Mouse (Mus musculus) heart, adult 2 months (tissue): ENCODE measurements around the gene Gsdma2.

ENCODE experiments used
- CTCF ChIP-seq: fragments of 200-600 bp; IDR thresholded peaks from 2 replicates; pipeline ENCODE4 v1.8.1; 2022; ENCODE audit warnings: antibody characterized with exemption, mild to moderate bottlenecking, moderate library complexity
- EP300 ChIP-seq: fragments of 200-500 bp; IDR thresholded peaks from 2 replicates; pipeline ENCODE4 v1.6.1; 2011; ENCODE audit warnings: low read depth, low read length, control low read depth; ENCODE audit not compliant: insufficient read depth
- POLR2A ChIP-seq: fragments of 200-500 bp; IDR thresholded peaks from 2 replicates; pipeline ENCODE4 v1.6.1; 2011; ENCODE audit warnings: mild to moderate bottlenecking, low read depth, low read length, control low read depth; ENCODE audit not compliant: insufficient read depth

GRCm38 (mm10) chr11:98646459-98646858 lies at the start of gene Gsdma2:
- TF ChIP-seq CTCF: no peak
- TF ChIP-seq POLR2A: no peak
- no peak for TF ChIP-seq EP300
